Mouse (Mus musculus) liver, embryonic 16.5 days (tissue): Measurements from ENCODE around the gene Clec4b1. TPM values are rescaled to one million over a fixed set of nuclear protein-coding genes. Genes with fewer than 3 reads are reported as not detected.
"Not testable (repeated sequence)": the region's sequence is repeated elsewhere in the genome, so short reads cannot be mapped to it uniquely, and the experiment has no call there.

Experiments
- ATAC-seq: fragments of 200-750 bp; cut with Nextera tagmentation; 2 replicates; pipeline ENCODE4 v1.8.0; 2017; ENCODE audit warnings: low read depth, mild to moderate bottlenecking, moderate number of reproducible peaks, moderate library complexity
- H3K27ac ChIP-seq: fragments of 300-500 bp; sonication (generic); 2 replicates; pipeline ENCODE4 v1.5.1; 2014; ENCODE audit warnings: mild to moderate bottlenecking, low read length
- H3K27me3 ChIP-seq: fragments of 300-500 bp; sonication (generic); 2 replicates; pipeline ENCODE4 v1.6.1; 2014; ENCODE audit warnings: low read depth, low read length, mixed read lengths; ENCODE audit not compliant: control insufficient read depth, insufficient read depth
- H3K36me3 ChIP-seq: fragments of 300-500 bp; sonication (generic); 2 replicates; pipeline ENCODE4 v1.6.1; 2014; ENCODE audit warnings: mild to moderate bottlenecking; ENCODE audit not compliant: control insufficient read depth, insufficient read depth
- H3K4me1 ChIP-seq: fragments of 300-500 bp; sonication (generic); 2 replicates; pipeline ENCODE4 v1.6.1; 2014; ENCODE audit warnings: low read depth, low read length, mixed read lengths; ENCODE audit not compliant: control insufficient read depth
- H3K4me2 ChIP-seq: fragments of 300-500 bp; sonication (generic); 2 replicates; pipeline ENCODE4 v1.6.1; 2014; ENCODE audit warnings: low read depth, low read length, mixed read lengths
- H3K4me3 ChIP-seq: fragments of 300-500 bp; sonication (generic); 2 replicates; pipeline ENCODE4 v1.5.1; 2014; ENCODE audit warnings: low read depth, mild to moderate bottlenecking, low read length
- H3K9ac ChIP-seq: fragments of 300-500 bp; sonication (generic); 2 replicates; pipeline ENCODE4 v1.6.1; 2014; ENCODE audit warnings: low read depth, low read length
- H3K9me3 ChIP-seq: fragments of 300-500 bp; sonication (generic); replicated peaks from 2 replicates; pipeline ENCODE4 v1.6.1; 2016; ENCODE audit warnings: low read length; ENCODE audit not compliant: control insufficient read depth
- WGBS: fragments of 180-500 bp; shearing (Covaris S2); extraction: QIAGEN DNeasy Blood & Tissue Kit; methylation state at CpG from one replicate; pipeline ENCODE4 v1.1.7; 2014; ENCODE audit not compliant: insufficient replicate concordance; 5-methylcytosine and 5-hydroxymethylcytosine counted together
- polyA plus RNA-seq: library from polyadenylated mRNA; unstranded; fragments of >200 nt; fragmentation: Nextera tagmentation; extraction: Ambion mirVana; gene quantifications from 2 replicates; pipeline ENCODE4 v1.2.1, GENCODE M21; 2015

The Clec4b1 gene
- polyA plus RNA-seq = 0.35 TPM in 1 of 2 replicates, not detected in the other

- no peaks in the 10 kb centered on the region for H3K27me3 ChIP-seq
- no peak for ATAC-seq
- WGBS = 39% methylated on average over 2 of the region's 2 CpGs
Measured at GRCm38 (mm10) chr6:123049742-123050372, at the start of gene Clec4b1. Gene Clec4b1 (plus strand): TSS chr6:123049962.

GRCm38 (mm10) chr6:123004696-123005095, 45.1 kb upstream of the Clec4b1 start:
- 54% methylated on average over 2 of the region's 2 CpGs for WGBS
- H3K9me3 ChIP-seq, H3K27ac ChIP-seq, H3K4me3 ChIP-seq, H3K36me3 ChIP-seq, H3K4me1 ChIP-seq, H3K4me2 ChIP-seq, H3K27me3 ChIP-seq, ATAC-seq, H3K9ac ChIP-seq: not testable (repeated sequence)

More at GRCm38 (mm10) chr6:123049742-123050372, at the start of gene Clec4b1:
- H3K9ac ChIP-seq = no peak within 1 kb of the TSS
- H3K4me1 ChIP-seq = no peaks in the 10 kb centered on the region
- no peak within 1 kb of the TSS for H3K27ac ChIP-seq
- H3K36me3 ChIP-seq = no peaks in the 10 kb centered on the region
- H3K4me3 ChIP-seq = no peak within 1 kb of the TSS
- no peak within 1 kb of the TSS for H3K4me2 ChIP-seq
- no peaks in the 10 kb centered on the region; the same call in 1 of the 2 replicates for H3K9me3 ChIP-seq

- no peak overlapping the region for H3K9ac ChIP-seq
Measured at GRCm38 (mm10) chr6:123005591-123005990, 44.2 kb upstream of the Clec4b1 start.

GRCm38 (mm10) chr6:123095125-123095843, 45.5 kb downstream of the Clec4b1 start:
- peak; percentile 54 for ATAC-seq
- H3K9ac ChIP-seq = no peak overlapping the region
- H3K27me3 ChIP-seq = no peaks in the 10 kb centered on the region
- H3K4me3 ChIP-seq = no peak overlapping the region
- H3K4me2 ChIP-seq = no peak overlapping the region
- no peaks in the 10 kb centered on the region for H3K36me3 ChIP-seq
- 50% methylated on average over 4 of the region's 4 CpGs for WGBS
- H3K9me3 ChIP-seq = no peaks in the 10 kb centered on the region
- peak overlapping the region; percentile 72 for H3K27ac ChIP-seq
- no peaks in the 10 kb centered on the region for H3K4me1 ChIP-seq

More at GRCm38 (mm10) chr6:123005591-123005990, 44.2 kb upstream of the Clec4b1 start:
- ATAC-seq = no peak
- WGBS = 45% methylated on average over 1 of the region's 1 CpGs
- Histone ChIP-seq H3K27me3 (no peaks in the 10 kb centered on the region), H3K4me2 (no peak overlapping the region), H3K4me3 (no peak overlapping the region), H3K4me1 (no peaks in the 10 kb centered on the region), H3K36me3 (no peaks in the 10 kb centered on the region), H3K27ac (no peak overlapping the region), H3K9me3 (no peaks in the 10 kb centered on the region)

GRCm38 (mm10) chr6:123106128-123106527, 56.4 kb downstream of the Clec4b1 start, which contains the start of gene Clec4a2:
Gene Clec4a2 (plus strand): TSS chr6:123106428.
- not testable (repeated sequence) for H3K4me1 ChIP-seq, H3K9ac ChIP-seq, H3K27ac ChIP-seq, ATAC-seq, H3K4me2 ChIP-seq, H3K27me3 ChIP-seq, H3K4me3 ChIP-seq, H3K9me3 ChIP-seq, H3K36me3 ChIP-seq
- WGBS = 40% methylated on average over 1 of the region's 1 CpGs

Other genes starting within 250 kb of the Clec4b1 start
- gene Slc2a3, start 248.3 kb upstream of the Clec4b1 start, polyA plus RNA-seq = 12.2 and 13.0 TPM in 2 replicates
- 1.3 and 1.5 TPM in 2 replicates for gene Foxj2, start 230.0 kb upstream of the Clec4b1 start, polyA plus RNA-seq
- 0.99 and 1.1 TPM in 2 replicates for gene C3ar1, start 193.8 kb upstream of the Clec4b1 start, polyA plus RNA-seq
- 26.0 and 27.6 TPM in 2 replicates for gene Necap1, start 175.5 kb upstream of the Clec4b1 start, polyA plus RNA-seq
- gene Clec4a1, start 128.1 kb upstream of the Clec4b1 start, polyA plus RNA-seq = 6.4 and 6.5 TPM in 2 replicates
- 6.5 and 6.9 TPM in 2 replicates for gene Clec4a3, start 97.4 kb upstream of the Clec4b1 start, polyA plus RNA-seq
- not detected in 2 replicates for gene Clec4a4, start 59.6 kb upstream of the Clec4b1 start, polyA plus RNA-seq
- 14.1 and 14.6 TPM in 2 replicates for gene Clec4a2, start 56.5 kb downstream of the Clec4b1 start, polyA plus RNA-seq
- 0.22 and 0.45 TPM in 2 replicates for gene Clec4b2, start 122.9 kb downstream of the Clec4b1 start, polyA plus RNA-seq
- 20.2 and 22.1 TPM in 2 replicates for gene Clec4n, start 179.9 kb downstream of the Clec4b1 start, polyA plus RNA-seq
- gene Clec4d, start 212.1 kb downstream of the Clec4b1 start, polyA plus RNA-seq = 0.62 and 0.68 TPM in 2 replicates
- 1.4 and 1.6 TPM in 2 replicates for gene Clec4e, start 239.9 kb downstream of the Clec4b1 start, polyA plus RNA-seq